Mouse (Mus musculus): ENCODE results near the gene Akr1c19. TPM values are rescaled to one million over a fixed set of nuclear protein-coding genes. Genes with fewer than 3 reads are reported as not detected.
"Not testable (repeated sequence)": the region's sequence is repeated elsewhere in the genome, so short reads cannot be mapped to it uniquely, and the experiment has no call there.

Akr1c19 gene
- polyA plus RNA-seq (2014; fragmentation: Nextera tagmentation; extraction: Ambion mirVana), result 0.68 and 0.93 TPM in 2 replicates

DNA sequence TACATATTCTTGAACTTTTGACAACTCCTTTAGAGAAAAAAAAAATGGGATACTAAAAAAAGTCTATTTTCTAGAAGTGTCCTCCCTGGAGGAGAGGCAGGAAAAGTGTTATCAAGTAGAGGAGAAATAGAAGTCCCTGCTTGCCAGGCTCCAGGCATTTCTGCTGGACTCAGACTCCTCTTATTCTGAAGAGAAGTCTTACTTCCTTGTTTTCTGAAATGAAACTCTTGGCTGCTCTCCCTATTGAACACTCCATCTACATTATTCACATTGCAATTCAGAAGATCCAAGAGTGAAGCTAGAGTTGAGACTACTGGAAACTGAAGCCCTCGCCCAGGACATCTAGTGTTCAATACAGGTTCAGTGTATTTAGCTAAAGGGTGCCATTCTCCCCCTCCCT is at the start of gene Akr1c19:
Gene Akr1c19 (plus strand): TSS at position 260 of the 400 bp plus-strand sequence.
- H3K4me3 ChIP-seq (ENCODE audit: low read depth, low read length), result no peak within 1 kb of the TSS
- H3K27me3 ChIP-seq (ENCODE audit: control insufficient read depth, insufficient read depth, low read length), result no peaks in the 10 kb centered on the region
- H3K4me2 ChIP-seq, result no peak within 1 kb of the TSS
- H3K27ac ChIP-seq (ENCODE audit: low read depth, low read length), result no peak within 1 kb of the TSS
- H3K9me3 ChIP-seq (replicated peaks; ENCODE audit: control insufficient read depth, low read length), result no peaks in the 10 kb centered on the region
- no peaks in the 10 kb centered on the region for H3K4me1 ChIP-seq (ENCODE audit: control insufficient read depth, insufficient read depth, low read length)
- WGBS (ENCODE audit: insufficient replicate concordance), result 67% methylated on average over 1 of the region's 1 CpGs
- ATAC-seq (replicated peaks; ENCODE audit: insufficient number of reproducible peaks, low FRiP score, low TSS enrichment), result no peak
- no peaks in the 10 kb centered on the region for H3K36me3 ChIP-seq (ENCODE audit: control insufficient read depth, insufficient read depth, low read length)
- no peak within 1 kb of the TSS for H3K9ac ChIP-seq (ENCODE audit: low read depth, low read length)

DNA sequence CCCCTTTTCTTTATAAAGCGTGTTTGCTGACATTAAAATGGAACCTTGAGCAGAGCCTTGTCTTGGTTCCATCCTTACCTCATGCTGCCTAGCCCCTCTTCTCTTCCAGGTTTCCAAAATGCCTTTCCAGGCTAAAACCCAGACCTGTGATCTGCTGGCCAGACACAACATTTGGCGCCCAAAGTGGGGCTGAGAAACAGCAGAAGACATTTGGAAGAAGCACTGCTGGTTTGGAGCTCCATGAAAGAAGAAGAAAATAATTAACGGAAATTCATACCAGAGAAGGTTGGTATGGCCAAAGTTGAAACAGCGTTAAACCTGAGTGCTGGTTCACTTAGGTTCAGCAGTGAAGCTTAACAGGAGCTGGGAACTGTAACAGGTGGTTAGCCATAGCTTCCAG is 47.2 kb upstream of the Akr1c19 start:
- H3K9ac ChIP-seq (ENCODE audit: low read depth, low read length); H3K36me3 ChIP-seq (ENCODE audit: control insufficient read depth, insufficient read depth, low read length); H3K9me3 ChIP-seq (replicated peaks; ENCODE audit: control insufficient read depth, low read length); H3K4me1 ChIP-seq (ENCODE audit: control insufficient read depth, insufficient read depth, low read length); ATAC-seq (replicated peaks; ENCODE audit: insufficient number of reproducible peaks, low FRiP score, low TSS enrichment); H3K27ac ChIP-seq (ENCODE audit: low read depth, low read length); H3K4me3 ChIP-seq (ENCODE audit: low read depth, low read length); H3K27me3 ChIP-seq (ENCODE audit: control insufficient read depth, insufficient read depth, low read length); H3K4me2 ChIP-seq: not testable (repeated sequence)
- WGBS (ENCODE audit: insufficient replicate concordance), result 88% methylated on average over 4 of the region's 4 CpGs

DNA sequence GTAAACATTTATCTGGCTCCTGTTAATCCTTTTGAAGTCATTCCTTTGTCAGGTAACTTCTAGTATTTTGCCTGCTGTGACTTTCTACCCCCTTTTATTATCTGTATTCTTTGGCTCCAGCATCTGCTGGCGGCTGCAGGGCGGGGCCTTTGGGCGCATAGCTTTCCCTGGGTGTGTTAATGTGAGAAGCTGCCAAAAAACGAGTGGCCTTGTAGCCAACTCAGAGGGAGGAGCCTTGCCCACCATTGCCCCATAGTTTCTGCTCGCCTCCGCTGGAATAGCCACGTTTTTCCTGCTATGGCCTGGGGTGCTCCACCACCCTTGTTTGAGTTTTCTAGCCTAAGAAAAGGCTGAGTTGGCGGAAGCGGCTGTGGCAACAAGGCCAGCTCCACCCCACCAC is 45.4 kb upstream of the Akr1c19 start:
- no peak for ATAC-seq (replicated peaks; ENCODE audit: insufficient number of reproducible peaks, low FRiP score, low TSS enrichment)
- H3K9me3 ChIP-seq (replicated peaks; ENCODE audit: control insufficient read depth, low read length), result no peaks in the 10 kb centered on the region
- 62% methylated on average over 9 of the region's 9 CpGs for WGBS (ENCODE audit: insufficient replicate concordance)
- H3K27me3 ChIP-seq (ENCODE audit: control insufficient read depth, insufficient read depth, low read length), result no peaks in the 10 kb centered on the region
- H3K36me3 ChIP-seq (ENCODE audit: control insufficient read depth, insufficient read depth, low read length), result no peaks in the 10 kb centered on the region
- H3K4me1 ChIP-seq (ENCODE audit: control insufficient read depth, insufficient read depth, low read length), result no peaks in the 10 kb centered on the region
- no peak overlapping the region for H3K4me2 ChIP-seq
- no peak overlapping the region for H3K27ac ChIP-seq (ENCODE audit: low read depth, low read length)
- no peak overlapping the region for H3K9ac ChIP-seq (ENCODE audit: low read depth, low read length)
- no peak overlapping the region for H3K4me3 ChIP-seq (ENCODE audit: low read depth, low read length)

GRCm38 (mm10) chr13:4186641-4187411 is 41.7 kb upstream of the Akr1c19 start:
- H3K36me3 ChIP-seq (ENCODE audit: control insufficient read depth, insufficient read depth, low read length); H3K27me3 ChIP-seq (ENCODE audit: control insufficient read depth, insufficient read depth, low read length); H3K4me2 ChIP-seq; H3K27ac ChIP-seq (ENCODE audit: low read depth, low read length); H3K9ac ChIP-seq (ENCODE audit: low read depth, low read length); H3K4me3 ChIP-seq (ENCODE audit: low read depth, low read length); ATAC-seq (replicated peaks; ENCODE audit: insufficient number of reproducible peaks, low FRiP score, low TSS enrichment); H3K9me3 ChIP-seq (replicated peaks; ENCODE audit: control insufficient read depth, low read length); H3K4me1 ChIP-seq (ENCODE audit: control insufficient read depth, insufficient read depth, low read length): not testable (repeated sequence)
- 76% methylated on average over 7 of the region's 7 CpGs for WGBS (ENCODE audit: insufficient replicate concordance)

GRCm38 (mm10) chr13:4188174-4188573 is 40.3 kb upstream of the Akr1c19 start:
- no peaks in the 10 kb centered on the region for H3K36me3 ChIP-seq (ENCODE audit: control insufficient read depth, insufficient read depth, low read length)
- no peak for ATAC-seq (replicated peaks; ENCODE audit: insufficient number of reproducible peaks, low FRiP score, low TSS enrichment)
- no peak overlapping the region for H3K4me3 ChIP-seq (ENCODE audit: low read depth, low read length)
- H3K9me3 ChIP-seq (replicated peaks; ENCODE audit: control insufficient read depth, low read length), result no peaks in the 10 kb centered on the region
- H3K27ac ChIP-seq (ENCODE audit: low read depth, low read length), result no peak overlapping the region
- no peaks in the 10 kb centered on the region for H3K27me3 ChIP-seq (ENCODE audit: control insufficient read depth, insufficient read depth, low read length)
- H3K4me1 ChIP-seq (ENCODE audit: control insufficient read depth, insufficient read depth, low read length), result no peaks in the 10 kb centered on the region
- 83% methylated on average over 2 of the region's 2 CpGs for WGBS (ENCODE audit: insufficient replicate concordance)
- H3K4me2 ChIP-seq, result no peak overlapping the region
- H3K9ac ChIP-seq (ENCODE audit: low read depth, low read length), result no peak overlapping the region

GRCm38 (mm10) chr13:4190904-4191303 is 37.6 kb upstream of the Akr1c19 start, which contains the start of gene Akr1c13:
TSS of gene Akr1c13 (plus strand) at chr13:4191150.
- 58% methylated on average over 3 of the region's 3 CpGs for WGBS (ENCODE audit: insufficient replicate concordance)
- Histone ChIP-seq H3K27me3 (ENCODE audit: control insufficient read depth, insufficient read depth, low read length) (no peaks in the 10 kb centered on the region), H3K4me1 (ENCODE audit: control insufficient read depth, insufficient read depth, low read length) (no peaks in the 10 kb centered on the region), H3K9ac (ENCODE audit: low read depth, low read length) (no peak within 1 kb of the TSS), H3K36me3 (ENCODE audit: control insufficient read depth, insufficient read depth, low read length) (no peaks in the 10 kb centered on the region), H3K27ac (ENCODE audit: low read depth, low read length) (no peak within 1 kb of the TSS), H3K4me3 (ENCODE audit: low read depth, low read length) (no peak within 1 kb of the TSS), H3K4me2 (no peak within 1 kb of the TSS), H3K9me3 (replicated peaks; ENCODE audit: control insufficient read depth, low read length) (no peaks in the 10 kb centered on the region)
- ATAC-seq (replicated peaks; ENCODE audit: insufficient number of reproducible peaks, low FRiP score, low TSS enrichment), result no peak

DNA sequence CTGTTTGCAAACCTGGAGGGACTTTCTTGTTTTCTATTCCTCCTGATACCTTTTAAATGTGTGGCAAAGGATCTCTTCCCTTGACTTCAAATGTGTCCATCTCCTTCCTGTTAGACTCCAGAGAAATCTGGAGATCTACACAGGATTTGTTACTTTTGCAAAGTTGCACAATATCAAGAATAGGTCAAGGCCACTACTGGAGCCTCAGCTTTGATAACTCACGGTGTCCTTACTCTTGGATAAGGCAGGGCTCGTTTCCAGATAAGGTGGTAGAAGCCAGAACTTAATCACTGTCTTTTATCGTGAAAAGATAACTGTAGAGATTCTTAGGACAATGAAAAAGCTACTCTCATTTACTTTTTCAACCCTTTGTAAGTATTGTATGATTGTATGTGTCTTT is 36.0 kb upstream of the Akr1c19 start:
- no peak overlapping the region for H3K4me3 ChIP-seq (ENCODE audit: low read depth, low read length)
- no peaks in the 10 kb centered on the region for H3K36me3 ChIP-seq (ENCODE audit: control insufficient read depth, insufficient read depth, low read length)
- 42% methylated on average over 3 of the region's 3 CpGs for WGBS (ENCODE audit: insufficient replicate concordance)
- no peak overlapping the region for H3K4me2 ChIP-seq
- no peaks in the 10 kb centered on the region for H3K27me3 ChIP-seq (ENCODE audit: control insufficient read depth, insufficient read depth, low read length)
- H3K4me1 ChIP-seq (ENCODE audit: control insufficient read depth, insufficient read depth, low read length), result no peaks in the 10 kb centered on the region
- no peak for ATAC-seq (replicated peaks; ENCODE audit: insufficient number of reproducible peaks, low FRiP score, low TSS enrichment)
- H3K9ac ChIP-seq (ENCODE audit: low read depth, low read length), result no peak overlapping the region
- no peak overlapping the region for H3K27ac ChIP-seq (ENCODE audit: low read depth, low read length)
- no peaks in the 10 kb centered on the region for H3K9me3 ChIP-seq (replicated peaks; ENCODE audit: control insufficient read depth, low read length)

DNA sequence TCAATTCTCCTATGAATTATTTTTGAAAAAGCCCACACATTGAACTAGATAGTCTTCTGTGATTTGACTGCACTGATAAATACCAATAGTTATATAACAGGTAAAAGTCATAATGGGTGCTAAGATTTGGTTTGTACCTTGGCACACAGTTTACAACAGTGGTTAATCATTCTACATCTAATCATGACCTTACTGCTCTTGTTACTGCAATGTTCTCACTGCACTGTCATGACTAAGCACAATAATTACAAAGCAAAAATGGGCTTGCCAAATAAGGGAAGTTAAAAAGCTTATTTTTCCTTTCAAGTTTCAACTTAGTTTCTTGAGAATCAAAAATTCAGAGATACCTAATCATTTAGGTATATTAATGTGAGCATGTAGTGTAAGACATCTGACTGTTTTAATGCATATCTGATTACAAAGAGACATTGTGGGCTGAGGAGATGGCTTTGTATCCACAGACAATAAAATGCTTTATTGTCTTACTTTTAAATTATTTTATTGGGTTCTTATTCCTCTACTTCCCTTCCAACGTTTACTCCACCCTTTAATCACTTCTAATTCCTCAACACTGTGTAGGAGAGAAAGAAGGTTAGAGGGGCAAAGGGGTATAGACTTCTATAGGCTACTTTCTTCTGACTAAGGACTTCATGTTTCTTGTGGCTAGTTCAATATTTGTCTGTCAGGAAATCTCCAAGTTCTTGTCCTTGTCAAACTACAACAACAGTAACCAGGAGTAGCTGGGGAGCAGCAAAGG is 22.2 kb upstream of the Akr1c19 start:
- no peaks in the 10 kb centered on the region for H3K9me3 ChIP-seq (replicated peaks; ENCODE audit: control insufficient read depth, low read length)
- H3K27ac ChIP-seq (ENCODE audit: low read depth, low read length), result no peak overlapping the region
- no peaks in the 10 kb centered on the region for H3K4me1 ChIP-seq (ENCODE audit: control insufficient read depth, insufficient read depth, low read length)
- no peaks in the 10 kb centered on the region for H3K27me3 ChIP-seq (ENCODE audit: control insufficient read depth, insufficient read depth, low read length)
- no peak overlapping the region for H3K4me3 ChIP-seq (ENCODE audit: low read depth, low read length)
- no peaks in the 10 kb centered on the region for H3K36me3 ChIP-seq (ENCODE audit: control insufficient read depth, insufficient read depth, low read length)
- 30% methylated on average over 1 of the region's 1 CpGs for WGBS (ENCODE audit: insufficient replicate concordance)
- no peak overlapping the region for H3K9ac ChIP-seq (ENCODE audit: low read depth, low read length)
- no peak overlapping the region for H3K4me2 ChIP-seq
- ATAC-seq (replicated peaks; ENCODE audit: insufficient number of reproducible peaks, low FRiP score, low TSS enrichment), result no peak

Data from heart, embryonic 11.5 days (tissue).